Mouse (Mus musculus): ENCODE data around the gene Igfbp2.

DNA sequence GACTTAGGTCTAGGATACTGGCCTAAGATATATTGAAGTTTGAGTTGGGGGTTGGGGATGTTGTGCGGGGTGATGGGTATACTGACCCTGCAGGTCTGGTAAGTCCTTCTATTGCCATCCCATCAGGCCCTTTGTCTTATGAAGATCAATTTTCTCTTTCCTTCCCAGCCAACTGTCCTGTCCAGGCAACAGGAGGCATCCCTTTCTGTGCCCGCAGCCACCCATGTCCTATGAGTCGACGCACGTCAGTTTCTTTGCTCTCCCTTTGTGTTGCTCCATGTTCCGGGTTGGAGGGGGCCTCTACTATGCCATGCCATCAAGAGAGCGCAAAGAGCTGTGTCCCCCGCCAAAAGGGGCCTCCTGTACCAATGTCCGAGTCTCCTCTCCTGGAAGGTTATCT is 35.7 kb downstream of the Igfbp2 start:
- TF ChIP-seq CTCF (IDR thresholded peaks at IDR 0.05; ENCODE audit: low read depth): no peak
- no peak for TF ChIP-seq EP300 (IDR thresholded peaks at IDR 0.05; ENCODE audit: low read depth)
